Mouse (Mus musculus) heart, embryonic 11.5 days (tissue): ENCODE data around the gene Vps36. TPM values are rescaled to one million over a fixed set of nuclear protein-coding genes. Genes with fewer than 3 reads are reported as not detected.

Source experiments
- ATAC-seq: fragments of 200-750 bp; cut with Nextera tagmentation; replicated peaks from 2 replicates; pipeline ENCODE4 v1.8.0; 2017; ENCODE audit warnings: moderate library complexity; ENCODE audit not compliant: insufficient number of reproducible peaks, low FRiP score, low TSS enrichment
- H3K27ac ChIP-seq: fragments of 300-500 bp; sonication (generic); 2 replicates; pipeline ENCODE4 v1.5.1; 2014; ENCODE audit warnings: mild to moderate bottlenecking, low read depth, low read length
- H3K27me3 ChIP-seq: fragments of 300-500 bp; sonication (generic); 2 replicates; pipeline ENCODE4 v1.6.1; 2014; ENCODE audit warnings: mild to moderate bottlenecking, low read length, mixed read lengths; ENCODE audit not compliant: control insufficient read depth, insufficient read depth
- H3K36me3 ChIP-seq: fragments of 300-500 bp; sonication (generic); 2 replicates; pipeline ENCODE4 v1.6.1; 2014; ENCODE audit warnings: mild to moderate bottlenecking, low read length, moderate library complexity, mixed read lengths; ENCODE audit not compliant: control insufficient read depth, insufficient read depth
- H3K4me1 ChIP-seq: fragments of 300-500 bp; sonication (generic); 2 replicates; pipeline ENCODE4 v1.6.1; 2014; ENCODE audit warnings: low read length; ENCODE audit not compliant: control insufficient read depth, insufficient read depth
- H3K4me2 ChIP-seq: fragments of 300-500 bp; sonication (generic); 2 replicates; pipeline ENCODE4 v1.6.1; 2014; ENCODE audit warnings: mild to moderate bottlenecking, moderate library complexity
- H3K4me3 ChIP-seq: fragments of 300-500 bp; sonication (generic); 2 replicates; pipeline ENCODE4 v1.5.1; 2014; ENCODE audit warnings: low read depth, low read length
- H3K9ac ChIP-seq: fragments of 300-500 bp; sonication (generic); 2 replicates; pipeline ENCODE4 v1.6.1; 2014; ENCODE audit warnings: mild to moderate bottlenecking, low read depth, low read length, moderate library complexity
- H3K9me3 ChIP-seq: fragments of 300-500 bp; sonication (generic); replicated peaks from 2 replicates; pipeline ENCODE4 v1.6.1; 2016; ENCODE audit warnings: low read length; ENCODE audit not compliant: control insufficient read depth
- WGBS: fragments of 180-500 bp; shearing (Covaris S2); extraction: QIAGEN DNeasy Blood & Tissue Kit; methylation state at CpG from one replicate; pipeline ENCODE4 v1.1.7; 2014; ENCODE audit not compliant: insufficient replicate concordance; 5-methylcytosine and 5-hydroxymethylcytosine counted together
- polyA plus RNA-seq: library from polyadenylated mRNA; unstranded; fragments of >200 nt; fragmentation: Nextera tagmentation; extraction: Ambion mirVana; gene quantifications from 2 replicates; pipeline ENCODE4 v1.2.1, GENCODE M21; 2014

Gene Vps36
- polyA plus RNA-seq, 1 experiment from 2014 or later, result 29.6 TPM

- Histone ChIP-seq H3K27ac (no peak overlapping the region), H3K4me3 (no peak overlapping the region), H3K9ac (no peak overlapping the region), H3K36me3 (no peaks in the 10 kb centered on the region), H3K4me1 (peaks cover 3% of the 10 kb centered on the region; the same call in 1 of the 2 replicates), H3K4me2 (no peak overlapping the region), H3K27me3 (no peaks in the 10 kb centered on the region), H3K9me3 (no peaks in the 10 kb centered on the region)
- 78% methylated on average over 6 of the region's 6 CpGs for WGBS
- no peak for ATAC-seq
These were observed 72.2 kb downstream of the Vps36 start for GRCm38 (mm10) chr8:22264787-22265186.

GRCm38 (mm10) chr8:22265194-22265593, 72.6 kb downstream of the Vps36 start:
- Histone ChIP-seq H3K27me3 (no peaks in the 10 kb centered on the region), H3K9ac (no peak overlapping the region), H3K4me2 (no peak overlapping the region), H3K36me3 (no peaks in the 10 kb centered on the region), H3K4me3 (no peak overlapping the region), H3K4me1 (no peaks in the 10 kb centered on the region; the same call in 1 of the 2 replicates), H3K9me3 (no peaks in the 10 kb centered on the region), H3K27ac (no peak overlapping the region)
- WGBS, result 87% methylated on average over 1 of the region's 1 CpGs
- ATAC-seq, result no peak

- WGBS, result 86% methylated on average over 3 of the region's 3 CpGs
- H3K4me1 ChIP-seq, result no peaks in the 10 kb centered on the region
- ATAC-seq, result no peak
- no peaks in the 10 kb centered on the region for H3K27me3 ChIP-seq
- H3K4me2 ChIP-seq, result no peak overlapping the region
- H3K27ac ChIP-seq, result no peak overlapping the region
- H3K9ac ChIP-seq, result no peak overlapping the region
- no peak overlapping the region for H3K4me3 ChIP-seq
- no peaks in the 10 kb centered on the region for H3K36me3 ChIP-seq
- no peaks in the 10 kb centered on the region for H3K9me3 ChIP-seq
These were observed 74.2 kb downstream of the Vps36 start for GRCm38 (mm10) chr8:22266809-22267208.

Other genes starting within 250 kb of the Vps36 start
- gene Defb13, start 246.0 kb upstream of the Vps36 start, polyA plus RNA-seq, result not detected in 2 replicates
- gene Fam90a1a, start 234.1 kb upstream of the Vps36 start, polyA plus RNA-seq, result not detected in 2 replicates
- gene Ccdc70, start 223.0 kb upstream of the Vps36 start, polyA plus RNA-seq, result not detected in 2 replicates
- gene Atp7b, start 132.5 kb upstream of the Vps36 start, polyA plus RNA-seq, result 2.9 and 3.6 TPM in 2 replicates
- gene Alg11, start 132.1 kb upstream of the Vps36 start, polyA plus RNA-seq, result 27.0 and 31.5 TPM in 2 replicates
- 0.27 TPM in 1 of 2 replicates, not detected in the other for gene Nek5, start 67.8 kb upstream of the Vps36 start, polyA plus RNA-seq
- 5.8 and 7.8 TPM in 2 replicates for gene Nek3, start 26.4 kb upstream of the Vps36 start, polyA plus RNA-seq
- 37.4 and 37.6 TPM in 2 replicates for gene Ckap2, start 7.0 kb upstream of the Vps36 start, polyA plus RNA-seq
- 14.4 and 15.8 TPM in 2 replicates for gene Thsd1, start 34.5 kb downstream of the Vps36 start, polyA plus RNA-seq
- gene Tpte, start 90.6 kb downstream of the Vps36 start, polyA plus RNA-seq, result not detected in 2 replicates
- 11.1 and 14.9 TPM in 2 replicates for gene Slc25a15, start 205.8 kb downstream of the Vps36 start, polyA plus RNA-seq
- gene Mrps31, start 218.6 kb downstream of the Vps36 start, polyA plus RNA-seq, result 46.9 and 47.4 TPM in 2 replicates